Mouse (Mus musculus) myocyte (in vitro differentiated cells): ENCODE data around the gene Gm20388. TPM values are rescaled to one million over a fixed set of nuclear protein-coding genes. Genes with fewer than 3 reads are reported as not detected.

Source experiments
- H3K27me3 ChIP-seq: one replicate; pipeline ENCODE4 v1.6.1; 2011; ENCODE audit not compliant: control insufficient read depth, insufficient read depth, insufficient read length
- H3K36me3 ChIP-seq: one replicate; pipeline ENCODE4 v1.6.1; 2011; ENCODE audit not compliant: control insufficient read depth, insufficient read depth
- H3K4me2 ChIP-seq: one replicate; pipeline ENCODE4 v1.6.1; 2011; ENCODE audit warnings: low read depth, control low read depth
- H3K4me3 ChIP-seq: one replicate; pipeline ENCODE4 v1.5.1; 2011; ENCODE audit warnings: mild to moderate bottlenecking, control low read depth, moderate library complexity
- H3K79me2 ChIP-seq: one replicate; pipeline ENCODE4 v1.6.1; 2011; ENCODE audit not compliant: control insufficient read depth, insufficient read depth
- H3ac ChIP-seq: one replicate; pipeline ENCODE4 v1.6.1; 2011; ENCODE audit not compliant: control insufficient read depth, insufficient read length
- CEBPB ChIP-seq: IDR thresholded peaks from 2 replicates; pipeline ENCODE4 v1.6.1; 2011; ENCODE audit warnings: mild to moderate bottlenecking, moderate library complexity; ENCODE audit not compliant: poor library complexity, insufficient read depth, severe bottlenecking
- E2F4 ChIP-seq: IDR thresholded peaks from one replicate; pipeline ENCODE4 v1.6.1; 2011; ENCODE audit warnings: mild to moderate bottlenecking, control low read depth, moderate library complexity; ENCODE audit not compliant: insufficient read depth
- MAX ChIP-seq: IDR thresholded peaks from one replicate; pipeline ENCODE4 v1.6.1; 2011; ENCODE audit warnings: low read depth, mild to moderate bottlenecking, control low read depth
- MYOD1 ChIP-seq, 3 experiments: IDR thresholded peaks; one replicate each; pipeline ENCODE4 v1.6.1; 2011; ENCODE audit warnings: control low read depth in 2 of 3, low read depth in 2 of 3, mild to moderate bottlenecking in 2 of 3, moderate library complexity in 1 of 3; ENCODE audit not compliant: insufficient read length in 2 of 3, control insufficient read depth in 1 of 3
- MYOG ChIP-seq, 3 experiments: IDR thresholded peaks; one replicate each; pipeline ENCODE4 v1.6.1; 2011; ENCODE audit warnings: control low read depth in 2 of 3, low read depth in 2 of 3, mild to moderate bottlenecking in 2 of 3; ENCODE audit not compliant: insufficient read length in 2 of 3, control insufficient read depth in 1 of 3, insufficient read depth in 1 of 3
- POLR2A ChIP-seq: IDR thresholded peaks from one replicate; pipeline ENCODE4 v1.6.1; 2011; ENCODE audit warnings: low read depth, mild to moderate bottlenecking, control low read depth, moderate library complexity; ENCODE audit not compliant: insufficient read length
- POLR2AphosphoS2 ChIP-seq: IDR thresholded peaks from one replicate; pipeline ENCODE4 v1.6.1; 2011; ENCODE audit warnings: low read depth, control low read depth; ENCODE audit not compliant: insufficient read length
- REST ChIP-seq: IDR thresholded peaks from one replicate; pipeline ENCODE4 v1.6.1; 2011; ENCODE audit warnings: mild to moderate bottlenecking, control low read depth, moderate library complexity; ENCODE audit not compliant: insufficient read depth, insufficient read length
- SRF ChIP-seq: IDR thresholded peaks from one replicate; pipeline ENCODE4 v1.6.1; 2011; ENCODE audit warnings: low read depth; ENCODE audit not compliant: control insufficient read depth, insufficient read length
- TCF12 ChIP-seq: IDR thresholded peaks from one replicate; pipeline ENCODE4 v1.6.1; 2011; ENCODE audit warnings: mild to moderate bottlenecking, control low read depth; ENCODE audit not compliant: poor library complexity, insufficient read depth, severe bottlenecking
- TCF3 ChIP-seq: IDR thresholded peaks from one replicate; pipeline ENCODE4 v1.6.1; 2011; ENCODE audit warnings: low read depth, control low read depth; ENCODE audit not compliant: insufficient read length
- USF1 ChIP-seq: IDR thresholded peaks from one replicate; pipeline ENCODE4 v1.6.1; 2011; ENCODE audit warnings: low read depth, mild to moderate bottlenecking, control low read depth, moderate library complexity
- polyA plus RNA-seq: library from polyadenylated mRNA; unstranded; fragments of >200 nt; fragmentation: generic; extraction: Trizol; gene quantifications from one replicate; pipeline ENCODE4 v1.2.1, GENCODE M21; 2012; ENCODE audit warnings: missing spikeins

The Gm20388 gene
- polyA plus RNA-seq, 1 experiment: 15.3 TPM

GRCm38 (mm10) chr8:123317781-123318466, 3407.3 kb downstream of the Gm20388 start:
- no peak for TF ChIP-seq USF1
- TF ChIP-seq MYOG (IDR thresholded peaks at IDR 0.05; ENCODE audit: control insufficient read depth in 1 of 3, insufficient read depth in 1 of 3, insufficient read length in 2 of 3, low read depth in 2 of 3): no peak
- TF ChIP-seq E2F4: no peak
- no peak for TF ChIP-seq REST
- no peak for TF ChIP-seq CEBPB
- TF ChIP-seq POLR2A: no peak
- TF ChIP-seq SRF: no peak
- no peak for TF ChIP-seq TCF12
- no peak for TF ChIP-seq POLR2AphosphoS2
- no peak for TF ChIP-seq MAX
- TF ChIP-seq TCF3: no peak

GRCm38 (mm10) chr8:123318467-123318911, 3407.8 kb downstream of the Gm20388 start, which contains the start of gene Fanca:
TSS of gene Fanca (minus strand) at chr8:123318576.
- Histone ChIP-seq H3K36me3 (no peaks in the 10 kb centered on the region), H3K4me2 (peak within 1 kb of the TSS; percentile 91)
- TF ChIP-seq POLR2A (peak; percentile 66), MYOG (IDR thresholded peaks at IDR 0.05; ENCODE audit: control insufficient read depth in 1 of 3, insufficient read depth in 1 of 3, insufficient read length in 2 of 3, low read depth in 2 of 3) (no peak), TCF12 (no peak), SRF (no peak), MAX (no peak), E2F4 (peak; percentile 71), POLR2AphosphoS2 (no peak), TCF3 (no peak)

More at GRCm38 (mm10) chr8:123317781-123318466, 3407.3 kb downstream of the Gm20388 start:
- H3K36me3 ChIP-seq: no peaks in the 10 kb centered on the region
- H3ac ChIP-seq: peak overlapping the region; percentile 62
- no peaks in the 10 kb centered on the region for H3K27me3 ChIP-seq
- H3K4me2 ChIP-seq: peak overlapping the region; percentile 84
- no peaks in the 10 kb centered on the region for H3K79me2 ChIP-seq
- peak overlapping the region; percentile 27 for H3K4me3 ChIP-seq

DNA sequence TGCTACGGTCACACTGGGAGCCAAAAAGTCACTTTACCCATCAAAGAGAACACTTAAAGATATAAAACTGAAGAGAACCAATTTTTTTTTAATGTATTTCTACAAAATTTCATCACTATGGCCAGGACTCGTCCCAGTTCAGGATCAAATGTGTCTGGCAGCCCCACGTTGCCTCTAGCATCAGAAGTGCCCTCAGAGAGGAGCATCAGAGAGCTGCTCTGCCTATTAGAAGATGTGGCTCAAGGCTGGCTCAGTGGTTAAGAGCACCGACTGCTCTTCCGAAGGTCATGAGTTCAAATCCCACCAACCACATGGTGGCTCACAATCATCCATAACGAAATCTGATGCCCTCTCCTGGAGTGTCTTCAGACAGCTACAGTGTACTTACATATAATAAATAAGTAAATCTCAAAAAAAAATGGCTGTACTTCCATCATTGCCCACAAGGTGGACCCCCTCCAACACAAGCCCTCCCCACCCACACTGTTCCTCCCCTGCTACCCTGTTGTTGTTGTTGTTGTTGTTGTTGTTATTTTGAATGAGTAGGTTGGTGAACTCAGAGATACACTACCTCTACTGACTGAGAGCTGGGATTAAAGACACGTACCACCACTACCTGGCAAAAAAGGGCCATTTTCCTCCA, 3409.0 kb downstream of the Gm20388 start:
- H3K4me2 ChIP-seq: peak overlapping the region; percentile 91
- no peak overlapping the region for H3ac ChIP-seq
- H3K79me2 ChIP-seq: no peaks in the 10 kb centered on the region
- peak overlapping the region; percentile 27 for H3K4me3 ChIP-seq
- H3K27me3 ChIP-seq: no peaks in the 10 kb centered on the region
- H3K36me3 ChIP-seq: no peaks in the 10 kb centered on the region
- TF ChIP-seq MAX (no peak), MYOG (IDR thresholded peaks at IDR 0.05; ENCODE audit: control insufficient read depth in 1 of 3, insufficient read depth in 1 of 3, insufficient read length in 2 of 3, low read depth in 2 of 3) (no peak), E2F4 (no peak), SRF (no peak), TCF12 (no peak), POLR2A (no peak), TCF3 (no peak), REST (no peak), POLR2AphosphoS2 (no peak), USF1 (no peak), MYOD1 (IDR thresholded peaks at IDR 0.05; ENCODE audit: control insufficient read depth in 1 of 3, insufficient read length in 2 of 3, low read depth in 2 of 3) (no peak), CEBPB (no peak)

More at GRCm38 (mm10) chr8:123318467-123318911, 3407.8 kb downstream of the Gm20388 start, which contains the start of gene Fanca:
- Histone ChIP-seq H3K79me2 (no peaks in the 10 kb centered on the region), H3K27me3 (no peaks in the 10 kb centered on the region), H3ac (peak within 1 kb of the TSS; percentile 62), H3K4me3 (peak within 1 kb of the TSS; percentile 27)

GRCm38 (mm10) chr8:123328552-123328951, 3417.9 kb downstream of the Gm20388 start:
- Histone ChIP-seq H3K27me3 (no peaks in the 10 kb centered on the region), H3K4me3 (no peak overlapping the region), H3K4me2 (no peak overlapping the region), H3K79me2 (no peaks in the 10 kb centered on the region), H3K36me3 (no peaks in the 10 kb centered on the region), H3ac (no peak overlapping the region)
- TF ChIP-seq SRF (no peak), MYOD1 (IDR thresholded peaks at IDR 0.05; ENCODE audit: control insufficient read depth in 1 of 3, insufficient read length in 2 of 3, low read depth in 2 of 3) (no peak), POLR2A (no peak), TCF3 (no peak), MYOG (IDR thresholded peaks at IDR 0.05; ENCODE audit: control insufficient read depth in 1 of 3, insufficient read depth in 1 of 3, insufficient read length in 2 of 3, low read depth in 2 of 3) (no peak), MAX (no peak), POLR2AphosphoS2 (no peak), E2F4 (no peak), TCF12 (no peak), USF1 (no peak), CEBPB (no peak), REST (no peak)
